In the genomic region with DNA sequence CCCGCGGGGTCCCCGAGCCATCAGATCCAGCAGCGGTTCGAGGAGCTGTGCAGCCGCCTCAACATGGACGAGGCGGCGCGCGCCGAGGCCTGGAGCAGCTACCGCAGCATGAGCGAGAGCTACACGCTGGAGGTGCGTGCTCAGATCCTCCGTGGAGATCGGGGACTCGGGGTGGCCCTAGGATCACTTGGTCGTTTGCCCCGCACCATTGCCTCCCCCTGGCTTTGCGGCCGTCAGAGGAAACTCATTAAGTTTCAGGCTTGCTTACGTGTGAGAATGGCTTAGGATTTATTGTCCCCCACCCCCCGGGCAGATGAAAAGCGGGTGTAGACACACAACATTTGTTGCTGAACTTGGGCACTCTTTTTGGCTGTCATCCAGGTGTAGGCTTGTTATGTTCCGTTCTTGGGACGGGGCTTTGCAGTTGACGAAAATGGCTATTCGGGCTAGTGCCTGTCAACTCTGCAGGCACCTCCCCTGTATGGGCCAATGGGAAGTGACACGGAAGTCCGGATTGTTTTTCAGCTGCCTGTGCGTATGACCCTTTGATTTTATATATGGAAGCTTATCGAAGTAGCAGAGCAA, we compare ENCODE assay signal across 8 mouse cellular contexts. TPM values are rescaled to one million over a fixed set of nuclear protein-coding genes. Genes with fewer than 3 reads are reported as not detected.
DNase-seq lines count a peak whose midpoint lies in the region; ATAC-seq and TF ChIP-seq lines count a peak whose summit lies in the region.

No protein-coding gene starts in this region.

- peak overlapping the region; percentile 75 for H3K9ac ChIP-seq in neural tube, embryonic 11.5 days (ENCODE audit: low read length)
- H3K9ac ChIP-seq in embryonic facial prominence, embryonic 13.5 days = peak overlapping the region; percentile 89
- H3K9ac ChIP-seq in midbrain, embryonic 11.5 days (ENCODE audit: low read length) = peak overlapping the region; percentile 73

- H3K4me3 ChIP-seq in neural tube, embryonic 11.5 days (ENCODE audit: low read depth, low read length) = peak overlapping the region; percentile 82
- H3K4me3 ChIP-seq in embryonic facial prominence, embryonic 13.5 days = peak overlapping the region; percentile 87
- peak overlapping the region; percentile 69 for H3K4me3 ChIP-seq in midbrain, embryonic 11.5 days (ENCODE audit: low read depth, low read length)
- peak overlapping the region; percentile 88 for H3K4me3 ChIP-seq in small intestine, adult 2 months (ENCODE audit: low read depth, low read length)

- peak; percentile 47; the same call in 1 of the 2 replicates for TF ChIP-seq POLR2A in small intestine, adult 2 months (IDR thresholded peaks at IDR 0.05; ENCODE audit: low read depth, low read length)

- no peak for TF ChIP-seq CTCF in small intestine, adult 2 months (IDR thresholded peaks at IDR 0.05; ENCODE audit: extremely low read depth, insufficient read length, insufficient replicate concordance, low read depth, low read length)

- no peaks in the 10 kb centered on the region; the same call in 1 of the 2 replicates for H3K4me1 ChIP-seq in neural tube, embryonic 11.5 days (ENCODE audit: control insufficient read depth, insufficient read depth, low read length)
- peaks cover 12% of the 10 kb centered on the region for H3K4me1 ChIP-seq in embryonic facial prominence, embryonic 13.5 days
- H3K4me1 ChIP-seq in midbrain, embryonic 11.5 days (ENCODE audit: control insufficient read depth, insufficient read depth, low read length) = peaks cover 4% of the 10 kb centered on the region
- peaks cover 11% of the 10 kb centered on the region for H3K4me1 ChIP-seq in small intestine, adult 2 months (ENCODE audit: control insufficient read depth, insufficient read depth, insufficient read length, low read length)

- peak; percentile 72 for ATAC-seq in neural tube, embryonic 11.5 days (ENCODE audit: insufficient read depth, low FRiP score, low TSS enrichment)
- ATAC-seq in embryonic facial prominence, embryonic 13.5 days (ENCODE audit: insufficient number of reproducible peaks, insufficient read depth, low FRiP score, low TSS enrichment, low read depth) = peak; percentile 80
- peak; percentile 82 for ATAC-seq in midbrain, embryonic 11.5 days (ENCODE audit: low FRiP score)

- intact Hi-C loops in left cerebral cortex, postnatal 4 days (cut with DNase I) = no loop called here

- 0% methylated on average over 34 of the region's 34 CpGs for WGBS in neural tube, embryonic 11.5 days
- under 1% methylated on average over 34 of the region's 34 CpGs for WGBS in embryonic facial prominence, embryonic 13.5 days
- under 1% methylated on average over 34 of the region's 34 CpGs for whole genome bisulfite sequencing in midbrain, embryonic 11.5 days
- under 1% methylated on average over 34 of the region's 34 CpGs for WGBS in small intestine, adult 2 months

- peak overlapping the region; percentile 60 for H3K4me2 ChIP-seq in neural tube, embryonic 11.5 days (ENCODE audit: low read depth)
- peak overlapping the region; percentile 59 for H3K4me2 ChIP-seq in embryonic facial prominence, embryonic 13.5 days
- peak overlapping the region; percentile 66 for H3K4me2 ChIP-seq in midbrain, embryonic 11.5 days

- no peaks in the 10 kb centered on the region for H3K36me3 ChIP-seq in neural tube, embryonic 11.5 days (ENCODE audit: control insufficient read depth, insufficient read depth, low read length)
- H3K36me3 ChIP-seq in embryonic facial prominence, embryonic 13.5 days = peaks cover 11% of the 10 kb centered on the region
- H3K36me3 ChIP-seq in midbrain, embryonic 11.5 days (ENCODE audit: control insufficient read depth, insufficient read depth, low read length) = no peaks in the 10 kb centered on the region
- peaks cover 4% of the 10 kb centered on the region; the same call in 1 of the 2 replicates for H3K36me3 ChIP-seq in small intestine, adult 2 months (ENCODE audit: control insufficient read depth, insufficient read depth, low read length)

- no peak for DNase-seq in neural tube, embryonic 11.5 days (ENCODE audit: low spot score)
- DNase-seq in neural tube, embryonic 10.5 days (ENCODE audit: extremely low spot score, low spot score) = no peak
- peak; percentile 99 for DNase-seq in heart, adult 11 months
- DNase-seq in kidney, adult 11 months = peak; percentile 92
- peak; percentile 53 for DNase-seq in left cerebral cortex, postnatal 4 days
- peak; percentile 96 for DNase-seq in midbrain, embryonic 11.5 days (ENCODE audit: low spot score, missing footprints)

- H3K9me3 ChIP-seq in neural tube, embryonic 11.5 days (ENCODE audit: control insufficient read depth, low read length) = no peaks in the 10 kb centered on the region
- H3K9me3 ChIP-seq in embryonic facial prominence, embryonic 13.5 days = no peaks in the 10 kb centered on the region
- H3K9me3 ChIP-seq in midbrain, embryonic 11.5 days (ENCODE audit: control insufficient read depth, low read length) = no peaks in the 10 kb centered on the region

- peak overlapping the region; percentile 39 for H3K27ac ChIP-seq in neural tube, embryonic 11.5 days (ENCODE audit: low read depth, low read length)
- H3K27ac ChIP-seq in embryonic facial prominence, embryonic 13.5 days = peak overlapping the region; percentile 82
- H3K27ac ChIP-seq in midbrain, embryonic 11.5 days (ENCODE audit: low read depth, low read length) = 0 out of 2 replicates have a peak overlapping the region, but pooled peaks have one; percentile 22
- H3K27ac ChIP-seq in small intestine, adult 2 months (ENCODE audit: insufficient read depth, low read depth, low read length) = peak overlapping the region; percentile 88

- H3K27me3 ChIP-seq in neural tube, embryonic 11.5 days (ENCODE audit: control insufficient read depth, insufficient read depth, low read length) = no peaks in the 10 kb centered on the region
- no peaks in the 10 kb centered on the region for H3K27me3 ChIP-seq in embryonic facial prominence, embryonic 13.5 days
- no peaks in the 10 kb centered on the region for H3K27me3 ChIP-seq in midbrain, embryonic 11.5 days (ENCODE audit: control insufficient read depth, insufficient read depth, low read length)
- H3K27me3 ChIP-seq in small intestine, adult 2 months (ENCODE audit: control insufficient read depth, insufficient read depth, low read length) = no peaks in the 10 kb centered on the region

RNA-seq across cellular contexts. Expression of gene Rbl2, which starts 0.5 kb away (rescaled TPM):
- polyA plus RNA-seq in neural tube, embryonic 11.5 days (2014; fragmentation: Nextera tagmentation; extraction: Ambion mirVana) = 13.4 and 15.7 TPM in 2 replicates
- polyA plus RNA-seq in embryonic facial prominence, embryonic 13.5 days (2015; fragmentation: Nextera tagmentation; extraction: Ambion mirVana) = 16.5 and 19.4 TPM in 2 replicates
- 10 to 100 TPM; 32.1 to 34.1 TPM for total RNA-seq in left cerebral cortex, postnatal 4 days (2021)
- 13.6 and 15.7 TPM in 2 replicates for polyA plus RNA-seq in midbrain, embryonic 11.5 days (2014; fragmentation: Nextera tagmentation; extraction: Ambion mirVana)
- polyA plus RNA-seq in small intestine, adult 2 months (2012; rRNA removed) = 5.4 and 10.3 TPM in 2 replicates

Comparison
In these comparisons a context has a peak if more than half of its experiments do, and no peak if none do; other contexts are left out.
1. DNase-seq: peak in heart, adult 11 months (single experiment), kidney, adult 11 months (single experiment), left cerebral cortex, postnatal 4 days (single experiment) and midbrain, embryonic 11.5 days (single experiment); none in neural tube, embryonic 11.5 days (single experiment) and neural tube, embryonic 10.5 days (single experiment).
2. H3K27ac ChIP-seq: peak in every context shown above with its lines; median percentile 88 in small intestine, adult 2 months; 82 in embryonic facial prominence, embryonic 13.5 days; 39 in neural tube, embryonic 11.5 days; 22 in midbrain, embryonic 11.5 days.
3. Peak in every context shown above with its lines, with median percentiles within 50 percentile points of each other: ATAC-seq, H3K4me2 ChIP-seq, H3K4me3 ChIP-seq and H3K9ac ChIP-seq.